Mouse (Mus musculus) embryonic fibroblast, embryonic 13.5 days (primary cell): ENCODE data around the gene Dcaf15.

ENCODE experiments used
- CTCF ChIP-seq: IDR thresholded peaks from 2 replicates; pipeline ENCODE4 v1.5.1; 2011; ENCODE audit warnings: mild to moderate bottlenecking, control low read depth, low read length, moderate library complexity, borderline replicate concordance; ENCODE audit not compliant: insufficient read depth
- POLR2A ChIP-seq: IDR thresholded peaks from 2 replicates; pipeline ENCODE4 v1.6.1; 2011; ENCODE audit warnings: low read depth, mild to moderate bottlenecking, control low read depth, low read length, moderate library complexity

DNA sequence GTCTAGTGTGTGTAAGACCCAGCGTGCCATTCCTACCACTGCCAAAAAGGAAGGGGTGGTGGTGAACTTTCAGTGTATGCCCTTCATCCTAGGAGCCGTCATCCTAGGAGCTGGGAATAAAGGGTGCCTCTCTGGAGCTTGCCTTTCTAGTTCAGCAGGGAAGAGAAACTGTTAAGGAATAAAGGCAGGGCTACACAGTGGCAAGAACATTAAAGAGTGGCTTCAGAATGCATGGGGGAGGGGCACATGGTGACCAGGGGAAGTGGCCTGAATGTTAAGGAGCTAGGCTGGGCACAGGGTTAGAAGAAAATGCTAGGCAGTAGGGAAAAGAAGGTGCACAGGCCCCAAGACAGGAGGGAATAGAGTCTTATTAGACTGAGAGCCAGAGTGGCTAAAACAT is 34.8 kb downstream of the Dcaf15 start:
- no peak for TF ChIP-seq POLR2A
- TF ChIP-seq CTCF: no peak
